Mouse (Mus musculus) embryonic fibroblast, embryonic 13.5 days (primary cell): ENCODE measurements around the gene Hs6st1. TPM values are rescaled to one million over a fixed set of nuclear protein-coding genes. Genes with fewer than 3 reads are reported as not detected.
A peak's percentile ranks its signal among the peaks of the same experiment; 100 is the strongest.

ENCODE experiments used
- H3K27ac ChIP-seq: 2 replicates; pipeline ENCODE4 v1.5.1; 2012; ENCODE audit warnings: low read length, control low read depth, inconsistent platforms; ENCODE audit not compliant: insufficient read depth
- H3K4me1 ChIP-seq: 2 replicates; pipeline ENCODE4 v1.6.1; 2011; ENCODE audit warnings: low read length; ENCODE audit not compliant: control insufficient read depth, insufficient read depth
- H3K4me3 ChIP-seq: 2 replicates; pipeline ENCODE4 v1.5.1; 2011; ENCODE audit warnings: mild to moderate bottlenecking, control low read depth, low read length; ENCODE audit not compliant: insufficient read depth
- CTCF ChIP-seq: IDR thresholded peaks from 2 replicates; pipeline ENCODE4 v1.5.1; 2011; ENCODE audit warnings: mild to moderate bottlenecking, control low read depth, low read length, moderate library complexity, borderline replicate concordance; ENCODE audit not compliant: insufficient read depth
- POLR2A ChIP-seq: IDR thresholded peaks from 2 replicates; pipeline ENCODE4 v1.6.1; 2011; ENCODE audit warnings: low read depth, mild to moderate bottlenecking, control low read depth, low read length, moderate library complexity
- polyA plus RNA-seq: library from polyadenylated mRNA; stranded (reverse); fragments of >200 nt; gene quantifications from 2 replicates; pipeline ENCODE4 v1.2.4, GENCODE M21; 2011; ENCODE audit warnings: low read depth; ENCODE audit not compliant: missing spikeins, insufficient read length

The Hs6st1 gene
- polyA plus RNA-seq, 1 experiment: 96.5 TPM

DNA sequence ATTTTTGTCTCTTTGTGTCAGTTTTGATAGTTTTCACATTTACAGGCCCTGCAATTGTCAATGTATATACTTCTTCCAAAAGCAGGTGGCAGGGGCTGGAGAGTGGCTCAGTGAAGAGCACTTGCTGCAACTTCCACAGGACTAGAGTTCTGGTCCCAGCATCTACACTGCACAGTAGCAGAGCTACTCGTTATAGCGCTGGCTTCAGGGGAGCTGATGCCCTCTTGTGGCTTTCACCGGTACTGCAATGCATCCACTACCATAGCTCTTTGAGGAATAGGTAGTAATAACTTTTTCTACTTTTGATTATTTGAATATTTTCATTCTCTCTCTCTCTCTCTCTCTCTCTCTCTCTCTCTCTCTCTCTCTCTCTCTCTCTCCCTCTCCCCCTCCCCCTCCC lies 66.4 kb downstream of the Hs6st1 start:
- Histone ChIP-seq H3K27ac (no peak overlapping the region), H3K4me3 (no peak overlapping the region), H3K4me1 (peaks cover 16% of the 10 kb centered on the region)
- TF ChIP-seq CTCF (peak; percentile 83), POLR2A (no peak)

DNA sequence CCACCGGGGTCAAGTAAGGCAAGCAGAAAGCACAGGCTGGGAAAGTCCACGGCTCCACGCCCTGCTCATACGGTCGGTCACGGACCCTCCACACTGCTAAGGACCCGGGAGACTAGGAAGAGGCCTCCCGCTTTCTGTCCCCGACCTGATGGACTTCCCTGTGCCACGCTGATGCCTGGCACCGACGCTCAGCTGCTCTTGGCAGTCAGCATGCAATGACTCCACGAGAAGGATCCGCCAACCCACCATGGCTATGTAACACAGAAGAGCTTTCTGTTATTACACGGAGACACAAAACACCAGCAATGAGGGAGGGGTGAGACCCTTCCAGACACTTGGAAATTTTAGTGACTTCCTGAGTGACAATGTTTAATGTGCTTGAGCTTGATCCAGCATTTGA lies 72.1 kb downstream of the Hs6st1 start:
- Histone ChIP-seq H3K27ac (no peak overlapping the region), H3K4me3 (no peak overlapping the region), H3K4me1 (peaks cover 2% of the 10 kb centered on the region)
- TF ChIP-seq CTCF (no peak), POLR2A (no peak)

DNA sequence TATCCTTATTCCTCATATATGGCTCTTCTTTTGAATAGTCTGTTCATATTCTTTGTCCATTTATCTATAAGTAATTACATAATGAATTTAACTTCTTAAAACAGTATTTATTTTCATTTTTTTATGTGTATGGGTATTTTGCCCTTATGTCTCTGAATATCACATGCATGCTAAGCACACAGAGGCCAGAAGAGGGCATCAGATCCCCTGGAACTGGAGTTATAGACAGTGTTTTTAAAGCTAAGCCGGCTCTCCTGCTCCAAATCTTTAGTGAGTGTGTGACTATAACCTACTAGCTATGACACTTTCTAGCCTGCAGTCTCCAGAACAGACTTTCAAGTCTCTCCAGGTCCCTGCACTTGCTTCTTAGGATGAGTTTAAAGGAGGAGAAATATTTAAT lies 76.8 kb downstream of the Hs6st1 start:
- H3K4me3 ChIP-seq: no peak overlapping the region
- no peak overlapping the region for H3K27ac ChIP-seq
- TF ChIP-seq POLR2A: no peak
- no peak for TF ChIP-seq CTCF
- H3K4me1 ChIP-seq: no peaks in the 10 kb centered on the region

DNA sequence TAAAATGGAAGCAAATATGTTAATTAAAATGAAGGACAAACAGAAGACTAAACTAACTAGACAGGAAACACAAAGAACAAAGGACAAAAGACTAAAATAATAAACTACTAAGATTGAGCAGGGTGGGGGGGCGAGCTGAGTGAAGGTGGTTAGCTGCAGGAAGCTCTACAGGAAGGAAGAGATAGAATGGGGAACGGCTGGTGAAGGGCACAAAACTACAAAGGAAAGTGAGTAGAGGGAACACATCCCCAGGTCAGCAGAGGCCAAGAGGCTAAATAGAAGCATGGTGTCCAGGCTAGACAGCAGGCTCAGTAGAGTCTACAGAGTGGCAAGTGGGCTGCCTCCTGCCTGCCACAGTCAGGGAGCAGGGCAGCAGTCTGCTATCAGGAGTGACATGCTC lies 80.6 kb downstream of the Hs6st1 start:
- TF ChIP-seq CTCF: no peak
- TF ChIP-seq POLR2A: no peak
- Histone ChIP-seq H3K27ac (no peak overlapping the region), H3K4me3 (no peak overlapping the region), H3K4me1 (no peaks in the 10 kb centered on the region)

DNA sequence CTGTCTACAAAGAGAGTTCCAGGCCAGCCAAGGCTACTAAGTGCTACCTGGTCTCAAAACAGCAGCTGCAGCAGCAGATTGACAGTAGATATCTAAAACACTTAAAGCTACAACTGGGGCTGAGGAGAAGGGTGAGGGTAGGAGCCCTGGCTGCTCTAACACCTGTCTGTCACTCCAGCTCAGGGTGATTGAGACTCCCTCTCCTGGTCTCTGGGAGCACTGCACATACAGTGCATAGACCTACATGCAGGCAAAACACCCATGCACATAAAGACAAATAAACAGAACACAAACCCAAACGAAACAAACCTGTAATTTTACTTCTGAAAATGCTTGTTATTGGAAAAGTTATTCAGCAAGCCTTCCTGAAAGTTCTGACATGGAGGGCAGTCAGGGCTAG lies 81.2 kb downstream of the Hs6st1 start:
- Histone ChIP-seq H3K4me1 (no peaks in the 10 kb centered on the region), H3K27ac (no peak overlapping the region), H3K4me3 (no peak overlapping the region)
- TF ChIP-seq CTCF (peak; percentile 28; the same call in 1 of the 2 replicates), POLR2A (no peak)

Other genes starting within 250 kb of the Hs6st1 start
- 110 and 125 TPM in 2 replicates for gene Uggt1, start 176.3 kb downstream of the Hs6st1 start, polyA plus RNA-seq
- gene Neurl3, start 206.3 kb downstream of the Hs6st1 start, polyA plus RNA-seq: 0.46 TPM in 1 of 2 replicates, not detected in the other
- gene Arid5a, start 239.3 kb downstream of the Hs6st1 start, polyA plus RNA-seq: 7.6 and 13.8 TPM in 2 replicates